Comparison of ENCODE assay signal across 22 mouse cellular contexts in the genomic region with DNA sequence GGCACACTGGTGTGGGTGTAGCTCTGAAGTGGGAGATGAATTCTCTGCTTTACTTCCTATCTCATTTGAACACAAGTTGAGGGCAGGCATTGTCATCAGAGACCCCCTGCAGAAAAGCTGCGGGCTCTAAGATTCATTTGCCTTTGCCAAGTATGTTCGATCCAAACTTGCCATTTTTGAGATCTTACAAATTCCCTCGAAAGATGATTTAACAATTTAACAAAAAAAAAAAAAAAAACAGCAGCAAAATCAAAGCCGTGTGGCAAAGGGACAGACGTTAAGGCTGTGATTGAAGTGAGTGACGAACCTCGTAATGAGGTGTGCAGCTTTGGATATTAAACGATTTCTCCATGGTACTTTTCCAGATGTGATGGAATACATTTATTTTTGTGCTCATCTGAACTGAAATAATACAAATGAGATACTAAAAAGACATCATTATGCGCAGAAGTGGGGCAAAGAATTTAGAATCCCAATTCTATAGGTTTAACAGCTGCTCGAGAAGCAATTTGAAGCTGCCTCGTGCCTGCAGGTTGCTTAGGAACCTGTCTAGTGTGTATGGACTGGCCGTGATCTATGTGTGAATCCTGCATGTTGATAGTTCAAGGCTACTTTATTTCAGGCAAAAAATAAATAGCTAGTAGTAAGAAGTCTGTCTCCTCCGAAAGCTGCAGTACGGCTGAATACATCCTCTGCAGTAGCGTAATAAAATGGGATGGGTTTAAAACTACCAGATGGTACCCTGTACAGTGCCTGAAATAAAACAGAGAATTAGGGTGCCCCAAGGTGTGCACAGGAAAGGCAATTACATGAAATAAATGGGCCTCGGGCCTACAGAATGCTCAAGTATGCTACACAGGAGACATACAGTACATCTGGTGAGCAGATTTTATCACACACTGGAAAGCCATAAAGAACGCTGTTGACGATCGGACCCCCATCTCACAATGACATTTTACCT.
DNase-seq lines count a peak whose midpoint lies in the region; ATAC-seq and TF ChIP-seq lines count a peak whose summit lies in the region.
"Had no signal": no experiment of that assay in that cellular context is flagged by ENCODE, and none has a peak within 500 bp of the region (broad histone marks: within the 10 kb centered on the region; RNA-seq: fewer than 3 reads in every experiment).

No protein-coding gene starts in this region.

- 57% methylated on average over 19 of the region's 19 CpGs for WGBS in hindbrain, embryonic 13.5 days
- WGBS in hindbrain, embryonic 11.5 days, result 81% methylated on average over 19 of the region's 19 CpGs
- WGBS in hindbrain, postnatal 0 days, result 58% methylated on average over 19 of the region's 19 CpGs
- 49% methylated on average over 19 of the region's 19 CpGs for WGBS in neural tube, embryonic 13.5 days

- peak overlapping the region; percentile 80 for H3K27ac ChIP-seq in hindbrain, embryonic 13.5 days
- no peak overlapping the region for H3K27ac ChIP-seq in hindbrain, embryonic 11.5 days (ENCODE audit: low read depth, low read length)
- H3K27ac ChIP-seq in hindbrain, postnatal 0 days, result peak overlapping the region; percentile 26; the same call in 1 of the 2 replicates
- H3K27ac ChIP-seq in neural tube, embryonic 13.5 days (replicated peaks), result peak overlapping the region; percentile 80
- H3K27ac ChIP-seq: heart, embryonic 13.5 days; kidney, embryonic 15.5 days; liver, embryonic 14.5 days; lung, embryonic 15.5 days; macrophage; midbrain, embryonic 12.5 days had no signal

- H3K4me1 ChIP-seq in hindbrain, embryonic 13.5 days (replicated peaks), result peaks cover 23% of the 10 kb centered on the region
- 0 out of 2 replicates have a peak, but pooled peaks cover 2% of the 10 kb centered on the region for H3K4me1 ChIP-seq in hindbrain, embryonic 11.5 days (replicated peaks; ENCODE audit: control insufficient read depth, insufficient read depth, low read length)
- H3K4me1 ChIP-seq in hindbrain, postnatal 0 days (ENCODE audit: insufficient read depth, low read length), result 0 out of 2 replicates have a peak, but pooled peaks cover 2% of the 10 kb centered on the region
- peaks cover 46% of the 10 kb centered on the region for H3K4me1 ChIP-seq in neural tube, embryonic 13.5 days (replicated peaks)
- H3K4me1 ChIP-seq: heart, embryonic 13.5 days; kidney, embryonic 15.5 days; lung, embryonic 15.5 days had no signal

- no peak overlapping the region for H3K9ac ChIP-seq in hindbrain, embryonic 13.5 days
- no peak overlapping the region for H3K9ac ChIP-seq in hindbrain, embryonic 11.5 days (ENCODE audit: low read depth, low read length)
- no peak overlapping the region for H3K9ac ChIP-seq in hindbrain, postnatal 0 days (replicated peaks; ENCODE audit: low read length)
- H3K9ac ChIP-seq in neural tube, embryonic 13.5 days, result no peak overlapping the region
- H3K9ac ChIP-seq: heart, embryonic 13.5 days; kidney, embryonic 15.5 days; liver, embryonic 14.5 days; lung, embryonic 15.5 days; midbrain, embryonic 12.5 days had no signal

- H3K9me3 ChIP-seq in hindbrain, embryonic 13.5 days, result no peaks in the 10 kb centered on the region
- no peaks in the 10 kb centered on the region for H3K9me3 ChIP-seq in hindbrain, embryonic 11.5 days (ENCODE audit: control insufficient read depth, low read length)
- no peaks in the 10 kb centered on the region for H3K9me3 ChIP-seq in hindbrain, postnatal 0 days (ENCODE audit: low read length)
- H3K9me3 ChIP-seq in neural tube, embryonic 13.5 days, result no peaks in the 10 kb centered on the region
- H3K9me3 ChIP-seq: G1E; heart, embryonic 13.5 days; kidney, embryonic 15.5 days; lung, embryonic 15.5 days; midbrain, embryonic 12.5 days had no signal

- 0 out of 2 replicates have a peak, but pooled peaks have one; percentile 36 for ATAC-seq in hindbrain, embryonic 13.5 days (ENCODE audit: low FRiP score)
- ATAC-seq in hindbrain, embryonic 11.5 days (ENCODE audit: low FRiP score), result no peak
- ATAC-seq in hindbrain, postnatal 0 days, result no peak
- peak; percentile 81 for ATAC-seq in neural tube, embryonic 13.5 days (ENCODE audit: low read depth)
- ATAC-seq: activated CD4-positive, CD25-positive, alpha-beta regulatory T cell, adult 4 months had no signal

- no peak for TF ChIP-seq CTCF in hindbrain, postnatal 0 days (IDR thresholded peaks at IDR 0.05; ENCODE audit: low read depth)

- no peaks in the 10 kb centered on the region for H3K36me3 ChIP-seq in hindbrain, embryonic 13.5 days
- no peaks in the 10 kb centered on the region for H3K36me3 ChIP-seq in hindbrain, embryonic 11.5 days (ENCODE audit: control insufficient read depth, insufficient read depth, low read length)
- H3K36me3 ChIP-seq in hindbrain, postnatal 0 days (ENCODE audit: insufficient read depth, low read length), result no peaks in the 10 kb centered on the region
- no peaks in the 10 kb centered on the region for H3K36me3 ChIP-seq in neural tube, embryonic 13.5 days
- H3K36me3 ChIP-seq: G1E; heart, embryonic 13.5 days; kidney, embryonic 15.5 days; lung, embryonic 15.5 days; midbrain, embryonic 12.5 days had no signal

- H3K4me3 ChIP-seq in hindbrain, embryonic 13.5 days, result no peak overlapping the region
- H3K4me3 ChIP-seq in hindbrain, embryonic 11.5 days (ENCODE audit: low read depth, low read length), result no peak overlapping the region
- no peak overlapping the region for H3K4me3 ChIP-seq in hindbrain, postnatal 0 days (ENCODE audit: low read length)
- H3K4me3 ChIP-seq in neural tube, embryonic 13.5 days, result no peak overlapping the region
- H3K4me3 ChIP-seq: heart, embryonic 13.5 days; kidney, embryonic 15.5 days; lung, embryonic 15.5 days; midbrain, embryonic 12.5 days had no signal

- no peak overlapping the region for H3K4me2 ChIP-seq in hindbrain, embryonic 13.5 days
- H3K4me2 ChIP-seq in hindbrain, embryonic 11.5 days (replicated peaks; ENCODE audit: low read depth, low read length), result no peak overlapping the region
- H3K4me2 ChIP-seq in hindbrain, postnatal 0 days (ENCODE audit: low read depth, low read length), result no peak overlapping the region
- H3K4me2 ChIP-seq in neural tube, embryonic 13.5 days, result no peak overlapping the region
- H3K4me2 ChIP-seq: heart, embryonic 13.5 days; kidney, embryonic 15.5 days; lung, embryonic 15.5 days; midbrain, embryonic 12.5 days had no signal

- H3K27me3 ChIP-seq in hindbrain, embryonic 13.5 days, result no peaks in the 10 kb centered on the region
- H3K27me3 ChIP-seq in hindbrain, embryonic 11.5 days (ENCODE audit: control insufficient read depth, insufficient read depth, low read length), result no peaks in the 10 kb centered on the region
- no peaks in the 10 kb centered on the region for H3K27me3 ChIP-seq in hindbrain, postnatal 0 days (ENCODE audit: insufficient read depth, low read length)
- no peaks in the 10 kb centered on the region for H3K27me3 ChIP-seq in neural tube, embryonic 13.5 days
- H3K27me3 ChIP-seq: heart, embryonic 13.5 days; kidney, embryonic 15.5 days; lung, embryonic 15.5 days; midbrain, embryonic 12.5 days had no signal

- DNase-seq in cerebellum, adult 9-11 months, result peak; percentile 16
- no peak for DNase-seq in cerebellum, postnatal 36 days
- DNase-seq in hindbrain, embryonic 11.5 days (ENCODE audit: low spot score), result no peak
- DNase-seq in hindbrain, postnatal 0 days (ENCODE audit: low spot score), result no peak
- DNase-seq in lung, postnatal 36 days, result no peak
- DNase-seq in adrenal gland, adult (ENCODE audit: inconsistent age in 2 of 2, low spot score in 1 of 2), result no peak
- DNase-seq: adrenal gland, postnatal 14 days; embryo, embryonic 11 days; kidney, postnatal 4 days; right cerebral cortex, postnatal 14 days; spleen, adult 18-20 months; thymus, postnatal 4 days had no signal

Comparison
In these comparisons a context has a peak if more than half of its experiments do, and no peak if none do; other contexts are left out.
1. ATAC-seq: peak in hindbrain, embryonic 13.5 days (single experiment) and neural tube, embryonic 13.5 days (single experiment); none in hindbrain, embryonic 11.5 days (single experiment) and hindbrain, postnatal 0 days (single experiment).